Mouse (Mus musculus) urinary bladder, postnatal 25 days (tissue): ENCODE results near the gene Rasgrp4.
"Not testable (repeated sequence)": the region's sequence is repeated elsewhere in the genome, so short reads cannot be mapped to it uniquely, and the experiment has no call there.

Experiments
- DNase-seq: peaks from one replicate; pipeline ENCODE4 v3.0.0; 2022; ENCODE audit warnings: low spot score

Gene Rasgrp4

DNA sequence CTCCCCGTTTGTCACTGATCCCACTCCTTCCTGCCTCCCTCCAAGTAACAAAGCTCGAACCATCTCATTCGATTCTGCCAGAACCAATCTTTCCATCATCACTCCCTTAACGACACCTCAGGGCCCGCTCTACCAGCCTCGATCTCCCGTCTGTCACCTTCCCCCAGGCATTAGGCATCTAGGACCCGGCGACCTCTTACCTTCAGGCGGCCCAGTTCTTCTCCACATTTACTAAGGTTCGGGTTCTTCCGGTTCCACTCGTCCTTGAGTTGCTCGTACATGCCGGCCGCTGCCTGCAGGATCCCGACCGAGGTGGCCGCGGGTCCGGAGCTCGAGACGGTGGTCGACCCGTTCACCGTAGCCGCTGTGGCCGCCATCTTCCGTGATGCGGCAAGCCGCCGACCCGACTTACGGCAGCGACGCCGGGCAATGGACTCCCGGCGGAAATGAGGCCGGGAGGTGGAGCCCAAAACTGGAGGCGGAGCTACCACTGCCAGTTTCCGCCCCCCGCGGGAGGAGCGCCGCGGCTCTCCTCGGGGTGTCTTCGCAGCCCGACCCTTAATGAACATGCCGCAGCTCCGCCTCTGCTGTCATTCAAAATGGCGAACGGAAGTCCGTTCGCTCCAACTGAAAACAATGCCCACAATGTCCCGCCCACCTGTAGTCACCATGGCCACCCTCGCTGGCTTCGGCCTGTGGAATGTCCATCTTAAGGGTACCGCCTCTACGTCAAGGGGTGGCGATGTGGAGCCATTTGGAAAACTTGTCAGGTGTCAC is 45.6 kb downstream of the Rasgrp4 start, which contains the start of gene Psmd8:
TSS of gene Psmd8 (minus strand) at position 625 of the 777 bp plus-strand sequence.
- DNase-seq: peak; percentile 93

DNA sequence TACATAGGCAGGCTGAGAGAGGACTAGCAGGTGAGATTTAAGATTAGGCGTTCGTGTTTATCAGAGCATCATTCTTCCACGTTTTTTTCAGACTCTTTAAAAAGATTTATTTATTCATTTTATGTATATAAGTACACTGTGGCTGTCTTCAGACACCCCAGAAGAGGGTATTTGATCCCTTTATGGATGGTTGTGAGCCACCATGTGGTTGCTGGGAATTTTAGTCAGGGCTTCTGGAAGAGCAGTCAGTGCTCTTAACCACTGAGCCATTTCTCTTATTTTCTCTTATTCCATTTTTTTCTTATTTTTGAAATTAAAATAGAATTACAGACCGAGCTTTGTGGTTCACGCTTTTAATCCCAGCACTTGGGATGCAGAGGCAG is 46.2 kb downstream of the Rasgrp4 start:
- no peak for DNase-seq

DNA sequence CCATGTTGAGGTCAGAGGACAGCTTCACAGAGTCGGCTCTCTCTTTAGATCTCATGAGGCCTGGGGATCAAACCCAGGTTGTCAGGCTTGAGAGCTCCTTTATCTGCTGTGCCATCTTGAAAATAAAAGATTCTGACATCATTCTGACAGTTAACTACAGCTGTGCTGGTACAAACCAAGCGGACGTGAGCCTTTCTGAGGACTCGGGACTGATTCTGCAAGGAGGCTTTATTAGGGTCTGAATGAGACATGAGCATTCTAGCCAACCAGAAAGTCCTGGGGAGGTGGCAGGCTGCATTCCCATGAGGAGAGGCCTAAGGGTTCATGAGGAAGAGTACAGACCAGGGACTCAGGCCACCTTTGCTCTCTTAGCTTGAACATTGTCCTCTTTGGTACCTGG is 46.7 kb downstream of the Rasgrp4 start:
- DNase-seq: not testable (repeated sequence)

DNA sequence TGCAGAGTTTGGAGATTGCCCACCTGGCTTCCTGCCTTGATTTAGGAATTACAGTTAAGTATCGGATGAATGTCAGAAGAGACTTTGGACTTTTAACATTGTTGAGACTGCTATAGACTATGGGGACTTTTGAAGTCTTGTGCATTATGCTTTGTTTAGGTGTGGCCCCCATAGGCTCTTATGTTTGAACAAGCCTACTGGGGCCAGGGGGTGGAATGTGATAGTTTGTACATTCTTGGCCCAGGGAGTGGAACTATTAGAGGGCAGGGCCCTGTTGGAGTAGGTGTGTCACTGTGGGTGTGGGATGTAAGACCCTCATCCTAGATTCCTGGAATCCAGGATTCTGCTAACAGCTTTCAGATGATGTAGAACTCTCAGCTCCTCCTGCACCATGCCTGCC is 59.6 kb downstream of the Rasgrp4 start:
- DNase-seq: not testable (repeated sequence)

DNA sequence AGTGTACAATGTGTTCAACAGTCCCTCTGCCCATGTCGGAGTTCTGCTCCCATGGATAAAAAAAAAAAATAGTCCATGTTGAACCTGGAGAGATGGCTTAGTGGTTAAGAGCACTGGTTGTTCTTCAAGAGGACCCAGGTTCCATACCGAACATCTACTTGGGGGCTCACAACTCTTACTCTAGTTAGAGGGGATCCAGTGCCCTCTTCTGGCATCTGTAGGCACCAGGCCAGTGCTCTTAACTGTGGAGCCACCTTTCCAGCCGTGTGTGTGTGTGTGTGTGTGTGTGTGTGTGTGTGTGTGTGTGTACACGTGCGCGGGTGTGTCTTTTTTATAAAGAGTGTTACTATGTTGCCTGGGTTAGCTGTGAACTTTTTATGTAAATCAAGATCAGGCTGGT is 67.9 kb downstream of the Rasgrp4 start:
- DNase-seq: no peak
